Mouse (Mus musculus) liver, postnatal 0 days (tissue): ENCODE measurements around the gene Pde7b.

Experiments
- CTCF ChIP-seq: sonication (generic); IDR thresholded peaks from 2 replicates; pipeline ENCODE4 v1.5.1; 2016; ENCODE audit warnings: antibody characterized with exemption, low read depth
- EP300 ChIP-seq: IDR thresholded peaks from 2 replicates; pipeline ENCODE4 v1.6.1; 2016; ENCODE audit warnings: antibody characterized with exemption, low read depth, mild to moderate bottlenecking

DNA sequence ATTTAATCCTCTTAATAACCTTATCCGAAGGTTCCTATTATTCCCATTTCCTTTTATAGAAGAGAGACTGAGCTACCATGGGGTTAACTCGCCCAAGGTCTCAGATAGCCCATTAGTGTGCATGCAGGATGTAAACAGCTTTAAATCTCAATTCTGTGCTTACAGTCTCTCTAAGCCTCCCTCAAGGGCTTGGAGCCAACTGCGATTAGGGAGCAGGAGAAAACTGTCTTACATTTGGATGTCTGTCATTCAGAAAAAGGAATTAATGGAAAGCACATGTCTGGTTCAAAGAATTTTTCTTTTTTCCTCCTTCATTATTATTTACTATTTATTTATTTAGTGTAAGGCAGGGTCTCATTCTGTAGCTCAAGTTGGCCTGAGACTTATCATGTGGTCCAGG is 181.8 kb downstream of the Pde7b start:
- TF ChIP-seq CTCF (no peak), EP300 (no peak)
